Mouse (Mus musculus) urinary bladder, postnatal 4 days (tissue): ENCODE measurements around the gene Tarbp1.
"Not testable (repeated sequence)": the region's sequence is repeated elsewhere in the genome, so short reads cannot be mapped to it uniquely, and the experiment has no call there.

Experiments used
- DNase-seq, 2 experiments: peaks; one replicate each; pipeline ENCODE4 v3.0.0; 2021 to 2022; ENCODE audit warnings: low spot score in 2 of 2

The Tarbp1 gene

GRCm38 (mm10) chr8:126420834-126421233, 54.0 kb downstream of the Tarbp1 start:
- DNase-seq = no peak

GRCm38 (mm10) chr8:126405030-126405429, 69.8 kb downstream of the Tarbp1 start:
- no peak for DNase-seq

DNA sequence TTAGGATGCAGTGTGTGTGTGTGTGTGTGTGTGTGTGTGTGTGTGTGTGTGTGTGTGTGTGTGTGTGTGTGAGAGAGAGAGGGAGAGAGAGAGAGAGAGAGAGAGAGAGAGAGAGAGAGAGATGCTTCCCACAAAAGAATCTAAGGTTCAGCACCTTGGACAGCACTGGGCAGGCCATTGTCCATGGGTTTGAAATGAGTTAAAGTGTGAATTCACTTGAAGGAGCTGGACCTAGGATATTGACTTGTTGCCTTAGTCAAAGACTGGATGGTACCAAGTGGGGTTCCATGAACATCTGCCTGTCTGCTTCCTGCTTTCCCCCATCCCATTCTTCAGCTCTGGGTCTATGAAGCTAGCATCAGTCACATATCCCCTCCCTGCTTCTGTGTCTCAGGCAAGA, 70.3 kb downstream of the Tarbp1 start:
- DNase-seq = not testable (repeated sequence)

DNA sequence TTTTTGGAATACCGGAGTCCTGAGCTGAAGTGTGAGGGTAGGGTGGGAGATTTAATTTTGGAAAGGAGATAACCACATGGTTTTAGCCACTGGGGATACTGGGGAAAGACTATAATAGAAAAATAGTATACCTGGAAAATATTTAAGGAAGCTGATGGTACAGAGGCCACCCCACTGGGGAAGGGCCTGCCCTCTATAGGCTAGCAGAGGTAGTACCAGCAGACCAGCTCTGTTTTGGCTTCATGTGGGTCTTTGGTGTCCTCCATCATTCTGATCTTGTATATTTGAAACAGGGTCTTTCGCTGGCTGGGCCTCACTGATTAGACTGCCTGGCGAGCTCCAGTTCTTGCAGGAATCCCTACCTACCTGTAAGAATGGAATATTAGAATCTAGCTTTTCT, 76.5 kb downstream of the Tarbp1 start:
- DNase-seq = no peak

DNA sequence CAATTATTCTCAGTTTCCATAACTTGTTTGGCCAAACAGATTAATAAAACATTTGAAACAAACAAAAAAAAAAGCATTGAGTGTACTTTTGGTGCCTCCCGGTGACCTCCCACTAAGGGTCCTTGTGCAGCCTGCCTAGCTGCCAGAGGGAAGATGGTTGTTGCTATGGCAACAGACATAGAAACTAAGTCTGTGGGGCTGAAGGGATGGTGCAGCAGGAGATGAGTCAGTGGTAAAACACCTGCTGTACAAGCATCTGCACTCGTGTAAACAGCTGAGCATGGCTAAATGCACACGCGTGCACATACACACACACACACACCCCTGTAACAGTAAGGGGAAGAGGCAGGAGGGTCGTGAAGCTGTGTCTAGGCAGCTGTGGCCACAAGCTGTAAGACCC, 78.9 kb downstream of the Tarbp1 start:
- DNase-seq = no peak

- DNase-seq = no peak
These were observed 79.5 kb downstream of the Tarbp1 start for GRCm38 (mm10) chr8:126395386-126395785.

GRCm38 (mm10) chr8:126391541-126391940, 83.3 kb downstream of the Tarbp1 start:
- no peak for DNase-seq

- no peak for DNase-seq
These were observed 87.3 kb downstream of the Tarbp1 start for GRCm38 (mm10) chr8:126387566-126387965.

GRCm38 (mm10) chr8:126382749-126383148, 92.1 kb downstream of the Tarbp1 start:
- no peak for DNase-seq

- DNase-seq = no peak
These were observed 92.6 kb downstream of the Tarbp1 start for GRCm38 (mm10) chr8:126382216-126382615.

DNA sequence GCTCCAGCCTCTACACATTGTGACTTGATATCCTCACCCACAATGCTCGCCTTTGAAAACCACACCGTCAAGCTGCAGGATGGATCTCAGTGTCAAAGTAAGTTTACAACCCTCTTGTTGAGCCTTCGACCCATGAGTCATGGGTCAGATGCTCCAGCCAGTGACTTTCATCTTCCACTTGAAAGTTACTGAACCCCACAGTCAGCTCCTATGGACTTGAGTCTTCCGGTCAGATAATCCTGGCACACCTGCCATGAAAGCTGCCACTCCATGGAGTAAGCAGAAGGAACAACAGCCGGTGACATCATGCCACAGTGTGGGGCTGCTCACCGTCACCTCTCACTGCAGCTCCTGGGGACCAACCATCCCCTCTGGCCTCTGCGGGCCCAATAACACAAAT, 93.6 kb downstream of the Tarbp1 start:
- DNase-seq = no peak

GRCm38 (mm10) chr8:126380141-126380540, 94.7 kb downstream of the Tarbp1 start:
- no peak for DNase-seq

GRCm38 (mm10) chr8:126379580-126379979, 95.3 kb downstream of the Tarbp1 start:
- no peak for DNase-seq
